Mouse (Mus musculus): ENCODE measurements at regions not wholly inside any gene's neighbourhood (a gene's known extent, or its start where the extent isn't known, plus 50 kb on each side); places are given as distances from the start of the nearest gene placed in this dataset.

- H3K27me3 ChIP-seq (ENCODE audit: control insufficient read depth in 1 of 2, insufficient read depth in 2 of 2, low read length in 2 of 2), result no peaks in the 10 kb centered on the region
These were observed 311.0 kb downstream of the Cxcl12 start for GRCm38 (mm10) chr6:117479376-117479775.

GRCm38 (mm10) chr6:117480396-117480795 lies 312.1 kb downstream of the Cxcl12 start:
- TF ChIP-seq MYC (IDR thresholded peaks at IDR 0.05; ENCODE audit: low read depth, low read length) (no peak), RAD21 (IDR thresholded peaks at IDR 0.05; ENCODE audit: low read depth, low read length) (no peak)
- Histone ChIP-seq H3K4me1 (ENCODE audit: control insufficient read depth in 1 of 2, insufficient read depth in 2 of 2, low read length in 2 of 2) (no peaks in the 10 kb centered on the region), H3K79me2 (ENCODE audit: control insufficient read depth, insufficient read depth, low read length, poor library complexity) (no peaks in the 10 kb centered on the region), H3K27ac (ENCODE audit: control insufficient read depth, low read depth, low read length) (no peak overlapping the region), H3K4me3 (ENCODE audit: control insufficient read depth in 1 of 2, insufficient read depth in 1 of 2, low read depth in 2 of 2, low read length in 2 of 2) (no peak overlapping the region), H3K27me3 (ENCODE audit: control insufficient read depth in 1 of 2, insufficient read depth in 2 of 2, low read length in 2 of 2) (no peaks in the 10 kb centered on the region), H3K36me3 (ENCODE audit: control insufficient read depth in 1 of 2, insufficient read depth in 2 of 2, low read length in 2 of 2) (no peaks in the 10 kb centered on the region), H3K9me3 (replicated peaks; ENCODE audit: insufficient read depth, low read length) (no peaks in the 10 kb centered on the region), H3K9ac (ENCODE audit: control insufficient read depth, low read depth, low read length, poor library complexity, severe bottlenecking) (no peak overlapping the region)
- DNase-seq (ENCODE audit: low read depth, low spot score), result no peak

More at GRCm38 (mm10) chr6:117479376-117479775, 311.0 kb downstream of the Cxcl12 start:
- H3K4me3 ChIP-seq (ENCODE audit: control insufficient read depth in 1 of 2, insufficient read depth in 1 of 2, low read depth in 2 of 2, low read length in 2 of 2), result no peak overlapping the region
- no peak overlapping the region for H3K9ac ChIP-seq (ENCODE audit: control insufficient read depth, low read depth, low read length, poor library complexity, severe bottlenecking)
- no peak for DNase-seq (ENCODE audit: low read depth, low spot score)
- TF ChIP-seq USF2 (IDR thresholded peaks at IDR 0.05; ENCODE audit: borderline replicate concordance in 1 of 2, insufficient read depth in 1 of 2, low read depth in 1 of 2, low read length in 2 of 2), result no peak
- TF ChIP-seq ETS1 (IDR thresholded peaks at IDR 0.05; ENCODE audit: low read depth, low read length), result no peak
- TF ChIP-seq POLR2AphosphoS2 (IDR thresholded peaks at IDR 0.05; ENCODE audit: low read length), result no peak
- H3K79me2 ChIP-seq (ENCODE audit: control insufficient read depth, insufficient read depth, low read length, poor library complexity), result no peaks in the 10 kb centered on the region
- H3K27ac ChIP-seq (ENCODE audit: control insufficient read depth, low read depth, low read length), result no peak overlapping the region
- no peaks in the 10 kb centered on the region for H3K36me3 ChIP-seq (ENCODE audit: control insufficient read depth in 1 of 2, insufficient read depth in 2 of 2, low read length in 2 of 2)
- H3K4me1 ChIP-seq (ENCODE audit: control insufficient read depth in 1 of 2, insufficient read depth in 2 of 2, low read length in 2 of 2), result no peaks in the 10 kb centered on the region
- no peaks in the 10 kb centered on the region for H3K9me3 ChIP-seq (replicated peaks; ENCODE audit: insufficient read depth, low read length)

- no peaks in the 10 kb centered on the region for H3K27me3 ChIP-seq (ENCODE audit: control insufficient read depth in 1 of 2, insufficient read depth in 2 of 2, low read length in 2 of 2)
- no peak for TF ChIP-seq EP300 (IDR thresholded peaks at IDR 0.05; ENCODE audit: low read depth in 1 of 2, low read length in 2 of 2)
- no peak for TF ChIP-seq TCF12 (IDR thresholded peaks at IDR 0.05; ENCODE audit: low read depth, low read length)
- no peak for TF ChIP-seq ZMIZ1 (IDR thresholded peaks at IDR 0.05; ENCODE audit: low read depth, low read length)
- TF ChIP-seq MXI1 (IDR thresholded peaks at IDR 0.05; ENCODE audit: low read depth, low read length), result no peak
- no peak for TF ChIP-seq CTCF (IDR thresholded peaks at IDR 0.05 in 2 of 3, conservative IDR thresholded peaks at IDR 0.05 in 1 of 3; ENCODE audit: control insufficient read depth in 1 of 3, insufficient read depth in 1 of 3, low read depth in 2 of 3, low read length in 3 of 3, poor library complexity in 1 of 3, severe bottlenecking in 1 of 3)
- no peak for TF ChIP-seq GABPA (IDR thresholded peaks at IDR 0.05; ENCODE audit: low read depth, low read length)
- TF ChIP-seq ZKSCAN1 (IDR thresholded peaks at IDR 0.05; ENCODE audit: low read depth, low read length), result no peak
- TF ChIP-seq JUND (IDR thresholded peaks at IDR 0.05; ENCODE audit: low read depth, low read length), result no peak
- TF ChIP-seq NRF1 (IDR thresholded peaks at IDR 0.05; ENCODE audit: insufficient read depth, low read depth, low read length, poor library complexity, severe bottlenecking), result no peak
- no peak for TF ChIP-seq ZNF384 (IDR thresholded peaks at IDR 0.05; ENCODE audit: low read depth, low read length)
- TF ChIP-seq HCFC1 (IDR thresholded peaks at IDR 0.05; ENCODE audit: low read depth, low read length), result no peak
- no peaks in the 10 kb centered on the region for H3K36me3 ChIP-seq (ENCODE audit: control insufficient read depth in 1 of 2, insufficient read depth in 2 of 2, low read length in 2 of 2)
- H3K9ac ChIP-seq (ENCODE audit: control insufficient read depth, low read depth, low read length, poor library complexity, severe bottlenecking), result no peak overlapping the region
- no peaks in the 10 kb centered on the region for H3K9me3 ChIP-seq (replicated peaks; ENCODE audit: insufficient read depth, low read length)
- DNase-seq (ENCODE audit: low read depth, low spot score), result no peak
- H3K4me1 ChIP-seq (ENCODE audit: control insufficient read depth in 1 of 2, insufficient read depth in 2 of 2, low read length in 2 of 2), result no peaks in the 10 kb centered on the region
- no peak overlapping the region for H3K27ac ChIP-seq (ENCODE audit: control insufficient read depth, low read depth, low read length)
- H3K4me3 ChIP-seq (ENCODE audit: control insufficient read depth in 1 of 2, insufficient read depth in 1 of 2, low read depth in 2 of 2, low read length in 2 of 2), result no peak overlapping the region
- no peaks in the 10 kb centered on the region for H3K79me2 ChIP-seq (ENCODE audit: control insufficient read depth, insufficient read depth, low read length, poor library complexity)
These were observed 320.8 kb downstream of the Cxcl12 start for GRCm38 (mm10) chr6:117489161-117489560.
